Mouse (Mus musculus) E14TG2a.4 (cell line): ENCODE results near the gene Ostc.

Source experiments
- CTCF ChIP-seq: conservative IDR thresholded peaks from 2 replicates; pipeline ENCODE4 v1.5.1; 2014; ENCODE audit warnings: low read length
- POU5F1 ChIP-seq: IDR thresholded peaks from 2 replicates; pipeline ENCODE4 v1.6.1; 2014; ENCODE audit warnings: low read length, borderline replicate concordance

- no peak for TF ChIP-seq CTCF
- no peak for TF ChIP-seq POU5F1
These were observed 40.0 kb upstream of the Ostc start for GRCm38 (mm10) chr3:130749206-130749605.
